Mouse (Mus musculus) forebrain, postnatal 0 days (tissue): ENCODE data around the gene Tnfsf18. TPM values are rescaled to one million over a fixed set of nuclear protein-coding genes. Genes with fewer than 3 reads are reported as not detected.

Source experiments
- ATAC-seq: fragments of 200-750 bp; cut with Nextera tagmentation; 2 replicates; pipeline ENCODE4 v1.8.0; 2017; ENCODE audit warnings: mild to moderate bottlenecking, moderate library complexity
- DNase-seq: peaks from one replicate; pipeline ENCODE4 v3.0.0-alpha.2; 2015
- H3K27ac ChIP-seq: fragments of 300-500 bp; sonication (generic); 2 replicates; pipeline ENCODE4 v1.5.1; 2014; ENCODE audit warnings: low read depth, mild to moderate bottlenecking, antibody characterized with exemption, low read length, moderate library complexity, mixed read lengths
- H3K27me3 ChIP-seq: fragments of 300-500 bp; sonication (generic); 2 replicates; pipeline ENCODE4 v1.6.1; 2014; ENCODE audit warnings: mild to moderate bottlenecking, low read length, mixed read lengths; ENCODE audit not compliant: insufficient read depth
- H3K36me3 ChIP-seq: fragments of 300-500 bp; sonication (generic); 2 replicates; pipeline ENCODE4 v1.6.1; 2014; ENCODE audit warnings: mild to moderate bottlenecking, moderate library complexity; ENCODE audit not compliant: insufficient read depth
- H3K4me1 ChIP-seq: fragments of 300-500 bp; sonication (generic); 2 replicates; pipeline ENCODE4 v1.6.1; 2014; ENCODE audit warnings: antibody characterized with exemption; ENCODE audit not compliant: insufficient read depth
- H3K4me2 ChIP-seq: fragments of 300-500 bp; sonication (generic); 2 replicates; pipeline ENCODE4 v1.6.1; 2014; ENCODE audit warnings: low read depth, mild to moderate bottlenecking, moderate library complexity
- H3K4me3 ChIP-seq: fragments of 300-500 bp; sonication (generic); 2 replicates; pipeline ENCODE4 v1.5.1; 2014; ENCODE audit warnings: low read depth, low read length, mixed read lengths
- H3K9ac ChIP-seq: fragments of 300-500 bp; sonication (generic); 2 replicates; pipeline ENCODE4 v1.6.1; 2014; ENCODE audit warnings: mild to moderate bottlenecking
- H3K9me3 ChIP-seq: fragments of 300-500 bp; sonication (generic); 2 replicates; pipeline ENCODE4 v1.6.1; 2016; ENCODE audit warnings: low read length
- CTCF ChIP-seq: sonication (generic); IDR thresholded peaks from 2 replicates; pipeline ENCODE4 v1.5.1; 2016; ENCODE audit warnings: antibody characterized with exemption, control low read depth, low read depth
- WGBS: fragments of 180-500 bp; shearing (Covaris S2); extraction: QIAGEN DNeasy Blood & Tissue Kit; methylation state at CpG from one replicate; pipeline ENCODE4 v1.1.7; 2014; 5-methylcytosine and 5-hydroxymethylcytosine counted together
- polyA plus RNA-seq: library from polyadenylated mRNA; unstranded; fragments of >200 nt; fragmentation: Nextera tagmentation; extraction: Ambion mirVana; gene quantifications from 2 replicates; pipeline ENCODE4 v1.2.1, GENCODE M21; 2015
- total RNA-seq: library from RNA; depleted of rRNA; stranded (reverse); fragments of >200 nt; gene quantifications from 2 replicates; pipeline ENCODE4 v1.2.3, GENCODE M21; 2014

The Tnfsf18 gene
- total and polyA plus RNA-seq, 2 experiments from 2014 or later, result 0.14 TPM; not detected in 1

DNA sequence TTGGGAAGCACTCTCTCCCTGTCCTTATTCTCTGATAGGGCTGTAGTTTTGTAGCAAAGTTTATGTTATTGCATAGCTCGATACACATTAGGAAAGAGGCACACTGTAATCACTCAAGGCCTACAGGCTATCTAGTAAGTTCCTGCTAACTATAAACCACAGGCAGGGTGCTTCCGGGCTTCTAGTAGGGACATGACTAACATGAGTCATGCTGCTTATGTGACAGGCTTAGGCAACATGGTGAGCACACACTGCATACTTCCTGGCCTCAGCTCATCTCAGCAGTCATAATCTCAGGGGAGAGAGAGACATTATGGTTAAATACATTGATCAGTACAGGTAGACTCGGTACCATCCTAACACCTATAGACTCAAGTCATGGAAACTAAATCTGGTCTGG lies 12.2 kb upstream of the Tnfsf18 start:
- DNase-seq (no peak), ATAC-seq (no peak)
- H3K27ac ChIP-seq, result no peak overlapping the region
- no peak for TF ChIP-seq CTCF
- H3K9me3 ChIP-seq, result no peaks in the 10 kb centered on the region
- no peaks in the 10 kb centered on the region for H3K4me1 ChIP-seq
- H3K36me3 ChIP-seq, result no peaks in the 10 kb centered on the region
- H3K4me3 ChIP-seq, result no peak overlapping the region
- H3K27me3 ChIP-seq, result no peaks in the 10 kb centered on the region
- 94% methylated on average over 3 of the region's 3 CpGs for WGBS
- no peak overlapping the region for H3K9ac ChIP-seq
- no peak overlapping the region for H3K4me2 ChIP-seq

DNA sequence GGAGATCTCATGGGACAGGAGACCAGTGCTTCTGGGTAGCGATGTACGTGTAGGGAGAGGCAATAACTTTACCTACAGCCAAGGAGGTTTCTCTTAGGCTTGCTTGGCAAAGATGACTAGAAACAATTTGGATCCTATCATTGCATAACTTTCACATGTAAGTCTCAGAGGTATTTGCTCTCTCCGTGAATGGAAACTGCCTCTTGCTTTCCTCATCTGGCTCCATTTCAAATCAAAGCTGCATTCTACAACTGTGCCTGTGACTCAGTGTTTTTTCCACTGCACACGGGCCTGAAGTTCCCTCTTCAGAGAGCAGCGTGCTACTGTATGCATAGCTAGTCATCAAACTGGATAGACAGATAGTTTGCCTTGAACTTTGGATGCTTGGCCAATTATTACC lies 7.4 kb upstream of the Tnfsf18 start:
- H3K9ac ChIP-seq, result no peak overlapping the region
- H3K4me1 ChIP-seq, result no peaks in the 10 kb centered on the region
- H3K9me3 ChIP-seq, result no peaks in the 10 kb centered on the region
- no peaks in the 10 kb centered on the region for H3K27me3 ChIP-seq
- no peak overlapping the region for H3K27ac ChIP-seq
- no peak for TF ChIP-seq CTCF
- no peak overlapping the region for H3K4me3 ChIP-seq
- WGBS, result 86% methylated on average over 5 of the region's 5 CpGs
- no peak overlapping the region for H3K4me2 ChIP-seq
- DNase-seq (no peak), ATAC-seq (no peak)
- H3K36me3 ChIP-seq, result no peaks in the 10 kb centered on the region

DNA sequence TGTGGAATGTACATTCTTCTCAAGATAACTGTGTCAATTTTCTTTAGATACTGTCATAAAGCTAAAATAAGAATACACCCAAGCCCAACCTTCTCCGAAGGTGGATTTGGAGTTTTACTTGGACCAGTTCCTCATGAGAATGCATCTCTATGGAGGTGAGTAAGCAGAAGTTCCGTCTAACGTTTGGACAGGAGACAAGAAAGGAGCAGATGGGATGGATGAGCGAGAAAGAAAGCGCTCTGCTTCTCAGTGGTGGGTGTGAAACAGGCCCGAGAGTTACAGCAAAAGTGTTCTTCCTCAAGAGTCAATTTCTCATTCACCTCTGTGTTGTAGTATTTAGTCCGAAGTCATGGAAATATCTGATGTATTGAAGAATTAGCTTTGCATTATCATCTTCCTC lies 2.7 kb upstream of the Tnfsf18 start:
- Histone ChIP-seq H3K27me3 (no peaks in the 10 kb centered on the region), H3K36me3 (no peaks in the 10 kb centered on the region), H3K4me1 (peaks cover 6% of the 10 kb centered on the region; the same call in 1 of the 2 replicates), H3K4me2 (no peak overlapping the region), H3K27ac (no peak overlapping the region), H3K9me3 (no peaks in the 10 kb centered on the region), H3K4me3 (no peak overlapping the region), H3K9ac (no peak overlapping the region)
- no peak for DNase-seq
- no peak for TF ChIP-seq CTCF
- no peak for ATAC-seq
- WGBS, result 79% methylated on average over 7 of the region's 7 CpGs

DNA sequence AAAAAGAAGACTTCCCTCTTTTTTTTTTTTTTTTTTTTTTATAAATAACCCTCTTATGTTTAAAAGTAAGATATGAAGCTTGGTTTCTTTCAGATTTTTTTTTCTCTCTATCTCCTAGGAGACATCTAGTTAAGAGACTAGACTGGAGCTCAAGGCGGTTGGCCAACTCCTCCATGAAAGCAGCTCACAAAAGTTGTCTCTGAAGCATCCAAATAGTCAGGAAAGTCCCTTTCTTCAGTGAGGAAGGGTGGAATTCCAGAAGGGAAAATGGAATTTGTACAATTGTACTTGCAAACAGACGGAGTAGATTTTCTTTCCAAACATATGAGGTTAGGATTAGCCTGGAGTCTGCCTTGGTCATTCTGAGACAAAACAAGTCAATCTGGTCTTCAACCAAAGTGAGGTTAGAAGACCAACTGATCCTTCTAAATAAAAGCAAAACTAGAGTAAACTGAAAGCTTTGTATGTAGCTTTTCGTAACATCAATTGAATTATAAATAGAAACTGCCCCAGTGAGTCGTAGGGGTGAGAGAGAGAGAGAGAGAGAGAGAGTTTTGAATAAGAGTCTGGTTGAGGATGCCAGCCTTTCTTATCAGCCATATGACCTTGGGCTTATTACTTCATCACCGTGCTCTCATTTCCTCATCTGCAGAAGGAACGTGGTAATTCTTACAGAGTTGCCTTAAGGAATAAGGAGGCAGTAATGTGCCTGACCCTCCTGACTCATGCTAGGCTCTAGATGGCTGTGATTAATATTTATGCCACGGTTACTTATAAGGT lies 2.6 kb downstream of the Tnfsf18 start:
- H3K4me2 ChIP-seq, result no peak overlapping the region

DNA sequence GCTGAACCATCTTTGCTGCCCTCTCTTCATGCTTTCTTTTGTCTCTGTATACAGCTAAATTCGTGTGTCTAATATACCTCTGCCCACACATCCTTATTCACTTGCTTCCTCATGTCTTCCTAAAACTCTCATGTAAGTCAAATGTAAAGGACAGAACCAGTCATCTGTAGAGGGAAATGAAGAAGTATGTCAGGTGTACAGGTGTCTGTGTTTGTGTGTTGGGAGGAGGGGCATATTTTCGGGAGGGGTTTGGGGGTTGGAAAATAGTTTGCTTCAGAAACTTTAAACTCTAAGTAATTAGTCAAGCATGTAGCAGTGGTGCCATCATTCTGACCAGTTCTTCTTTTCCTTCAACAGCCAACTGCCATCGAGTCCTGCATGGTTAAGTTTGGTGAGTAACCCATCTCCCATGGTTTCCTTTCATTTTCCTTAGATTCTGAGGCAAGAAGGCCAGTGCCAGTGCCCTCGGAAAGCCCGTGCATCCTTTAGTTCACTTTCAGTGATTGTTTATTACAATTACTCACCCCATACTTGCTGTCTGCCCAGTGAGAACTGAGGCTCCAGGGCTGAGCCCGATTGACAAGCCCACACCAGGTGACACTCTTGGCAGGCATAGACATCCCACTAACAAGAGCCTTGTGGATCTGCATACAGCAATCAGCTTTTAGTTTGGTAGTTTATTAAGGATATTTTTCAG lies 5.8 kb downstream of the Tnfsf18 start:
- ATAC-seq (no peak), DNase-seq (no peak)
- Histone ChIP-seq H3K4me3 (no peak overlapping the region), H3K9me3 (no peaks in the 10 kb centered on the region), H3K4me1 (no peaks in the 10 kb centered on the region), H3K27me3 (no peaks in the 10 kb centered on the region), H3K9ac (no peak overlapping the region), H3K27ac (no peak overlapping the region), H3K36me3 (no peaks in the 10 kb centered on the region), H3K4me2 (no peak overlapping the region)
- TF ChIP-seq CTCF, result no peak
- 85% methylated on average over 6 of the region's 6 CpGs for WGBS

More for the DNA sequence above, 2.6 kb downstream of the Tnfsf18 start:
- no peak overlapping the region for H3K9ac ChIP-seq
- no peak overlapping the region for H3K4me3 ChIP-seq
- ATAC-seq (no peak), DNase-seq (no peak)
- 71% methylated on average over 7 of the region's 7 CpGs for WGBS
- no peak overlapping the region for H3K27ac ChIP-seq
- peaks cover 6% of the 10 kb centered on the region; the same call in 1 of the 2 replicates for H3K4me1 ChIP-seq
- no peaks in the 10 kb centered on the region for H3K9me3 ChIP-seq
- no peak for TF ChIP-seq CTCF
- no peaks in the 10 kb centered on the region for H3K27me3 ChIP-seq
- no peaks in the 10 kb centered on the region for H3K36me3 ChIP-seq

DNA sequence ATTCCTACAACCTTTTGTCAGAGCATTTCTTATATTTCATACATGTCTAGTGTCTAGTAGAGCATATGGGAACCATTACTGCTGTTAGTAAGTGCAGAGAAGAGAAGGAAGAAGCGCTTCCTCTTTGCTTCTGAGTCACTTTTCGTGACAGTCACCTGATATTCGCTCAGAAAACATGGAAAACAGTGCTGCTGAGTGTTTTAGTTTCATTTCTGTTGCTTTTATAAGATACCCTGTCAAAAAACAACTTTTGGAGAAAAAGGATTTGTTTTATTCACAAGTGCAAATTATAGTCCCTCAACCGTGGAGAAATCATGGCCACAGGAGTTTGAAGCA lies 6.3 kb downstream of the Tnfsf18 start:
- Histone ChIP-seq H3K4me1 (no peaks in the 10 kb centered on the region), H3K4me2 (no peak overlapping the region), H3K9me3 (no peaks in the 10 kb centered on the region), H3K27ac (no peak overlapping the region), H3K4me3 (no peak overlapping the region), H3K27me3 (no peaks in the 10 kb centered on the region), H3K9ac (no peak overlapping the region), H3K36me3 (no peaks in the 10 kb centered on the region)
- ATAC-seq, result no peak
- no peak for TF ChIP-seq CTCF
- 85% methylated on average over 4 of the region's 4 CpGs for WGBS
- DNase-seq, result no peak

DNA sequence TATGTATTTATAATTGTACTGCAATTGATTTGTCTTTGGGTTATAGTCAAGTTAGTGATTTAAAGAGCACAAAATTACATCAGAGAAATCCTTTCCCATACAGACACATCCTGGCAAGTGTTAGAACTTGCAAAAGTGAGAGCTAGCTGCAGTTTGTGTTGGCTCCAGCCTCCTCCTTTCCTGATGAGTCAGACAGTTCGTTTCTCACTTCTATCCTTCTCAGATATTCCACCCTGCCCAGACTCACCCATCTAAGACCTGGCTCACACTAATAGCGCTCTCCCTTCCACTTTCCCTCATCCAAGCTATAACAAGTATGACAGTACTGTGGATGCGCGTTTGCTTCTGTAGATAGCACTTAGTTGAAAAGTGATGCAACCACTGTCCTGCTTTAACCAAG lies 11.9 kb downstream of the Tnfsf18 start:
- Histone ChIP-seq H3K9me3 (no peaks in the 10 kb centered on the region), H3K4me3 (no peak overlapping the region), H3K36me3 (no peaks in the 10 kb centered on the region), H3K4me2 (no peak overlapping the region), H3K27ac (no peak overlapping the region), H3K4me1 (no peaks in the 10 kb centered on the region), H3K27me3 (no peaks in the 10 kb centered on the region), H3K9ac (no peak overlapping the region)
- ATAC-seq (peak; percentile 51; the same call in 1 of the 2 replicates), DNase-seq (no peak)
- 83% methylated on average over 4 of the region's 4 CpGs for WGBS
- no peak for TF ChIP-seq CTCF
